Mouse (Mus musculus): ENCODE data around the gene Tmem179.

The Tmem179 gene

DNA sequence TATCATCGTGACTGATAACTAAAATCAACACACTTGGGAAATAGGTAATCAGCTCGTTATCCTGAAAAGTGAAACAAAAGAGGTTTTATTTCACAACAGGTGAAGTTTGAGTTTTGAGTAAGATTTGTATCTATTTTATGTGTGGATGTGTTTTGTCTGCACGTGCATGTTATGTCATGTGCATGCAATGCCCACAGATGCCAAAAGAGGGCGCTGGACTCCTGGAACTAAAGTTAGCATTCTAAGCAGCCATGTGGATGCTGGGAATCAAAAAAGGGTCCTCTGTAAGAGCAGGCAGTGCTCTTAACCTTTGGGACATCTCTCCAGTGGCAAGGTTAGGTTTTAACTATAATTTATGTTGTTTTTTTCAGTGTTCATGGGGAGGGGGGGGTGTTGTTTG lies 53.3 kb downstream of the Tmem179 start:
- no peak for DNase-seq

- no peak for DNase-seq
Measured at GRCm38 (mm10) chr12:112462423-112462822, 54.1 kb downstream of the Tmem179 start.

- DNase-seq: peak in 1 of 2 experiments; percentile 20
Measured at GRCm38 (mm10) chr12:112457839-112458238, 58.7 kb downstream of the Tmem179 start.

DNA sequence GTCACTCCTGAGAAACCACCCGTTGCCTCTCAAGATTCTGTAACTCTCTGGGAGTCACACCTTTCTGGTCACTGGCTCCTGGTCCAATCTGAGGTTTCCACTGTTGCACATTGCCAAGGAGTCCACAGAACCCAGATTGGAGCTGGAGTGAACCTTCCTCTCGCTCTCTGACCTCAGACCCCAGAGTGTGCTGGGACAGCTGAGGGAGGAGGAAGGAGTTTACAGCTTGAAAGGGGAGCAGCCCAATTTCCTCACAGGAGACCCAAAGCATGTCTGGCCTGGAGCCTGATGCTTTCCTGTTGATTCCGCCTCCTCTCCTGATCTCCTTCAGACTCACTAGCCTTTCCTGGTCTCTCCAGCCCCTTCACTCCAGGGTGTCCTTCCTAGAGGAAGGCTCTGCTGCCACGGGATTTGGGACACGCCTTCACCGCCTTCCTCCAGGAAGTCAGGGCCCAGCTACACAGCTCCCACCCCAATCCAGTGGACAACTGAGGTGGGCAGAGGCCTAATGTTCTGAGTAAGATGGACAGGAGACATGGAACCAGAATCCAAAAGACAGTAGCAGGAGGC lies 60.3 kb downstream of the Tmem179 start:
- no peak for DNase-seq

DNA sequence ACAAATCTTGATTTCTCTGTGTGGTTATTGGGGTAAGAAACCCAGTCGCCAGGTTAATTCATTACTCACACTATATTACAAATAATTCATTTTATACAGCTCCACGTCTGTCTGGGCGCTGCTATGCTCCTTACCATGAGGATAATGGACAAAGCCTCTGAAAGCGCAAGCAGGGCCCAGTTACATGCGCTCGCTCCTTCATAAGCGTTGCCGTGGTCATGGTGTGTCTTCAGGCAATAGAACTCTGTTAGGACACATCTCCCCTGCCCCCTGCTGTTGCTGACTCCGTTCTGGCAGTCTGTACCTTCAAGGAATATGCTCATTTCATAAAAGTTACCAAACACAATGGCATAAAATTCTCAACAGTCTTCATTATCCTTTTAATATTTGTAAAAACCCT lies 64.7 kb downstream of the Tmem179 start:
- DNase-seq: no peak

- no peak for DNase-seq
Measured at GRCm38 (mm10) chr12:112451381-112451780, 65.2 kb downstream of the Tmem179 start.

GRCm38 (mm10) chr12:112450883-112451282 lies 65.7 kb downstream of the Tmem179 start:
- DNase-seq: peak; percentile 45 to 47

Measured in cerebellum, postnatal 36 days (tissue).